Comparison of ENCODE assay signal across 8 mouse cellular contexts in the genomic region with DNA sequence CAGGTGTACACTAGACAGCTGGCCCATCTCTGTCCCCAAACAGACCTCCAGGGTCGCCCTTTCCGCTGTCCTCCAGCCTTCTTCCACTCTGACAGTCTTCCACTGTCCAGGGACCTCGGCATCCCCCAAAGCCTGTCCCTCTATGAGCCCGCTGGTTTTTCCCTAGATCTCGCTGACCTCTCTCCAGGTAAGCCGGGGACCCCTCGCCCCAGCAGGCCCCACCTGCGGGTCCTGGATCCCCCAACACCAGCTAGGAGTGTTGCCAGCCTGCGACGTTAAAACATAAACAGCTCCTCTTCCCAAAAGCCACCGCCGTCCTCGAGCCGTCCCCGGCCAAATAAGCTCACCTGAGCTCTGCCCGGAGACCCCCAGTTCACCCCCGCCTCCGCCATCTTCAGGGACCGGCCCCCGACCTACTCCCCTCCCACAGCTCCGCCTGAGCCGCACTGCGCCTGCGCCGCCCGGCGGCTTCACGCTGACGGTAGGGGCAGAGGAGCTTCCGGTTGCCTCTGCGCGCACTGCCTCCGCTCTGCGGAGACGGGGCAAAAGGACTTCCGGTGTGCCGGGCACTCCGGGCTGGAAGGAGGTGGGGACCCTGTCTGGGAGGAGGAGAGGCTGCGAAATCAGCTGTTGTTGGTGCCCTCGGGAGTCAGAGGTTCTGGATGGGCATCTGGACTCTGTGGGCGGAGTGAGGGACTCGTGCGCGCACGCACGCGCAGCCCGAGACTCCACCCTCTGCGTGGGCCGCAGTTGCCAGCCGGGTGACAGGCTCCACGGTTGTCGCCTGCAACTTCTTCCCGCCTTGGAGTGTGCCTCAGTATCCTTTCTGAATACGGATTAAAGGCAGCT. TPM values are rescaled to one million over a fixed set of nuclear protein-coding genes. Genes with fewer than 3 reads are reported as not detected.
DNase-seq lines count a peak whose midpoint lies in the region; ATAC-seq and TF ChIP-seq lines count a peak whose summit lies in the region.

No protein-coding gene starts in this region.

- peak overlapping the region; percentile 86 for H3K4me2 ChIP-seq in forebrain, embryonic 14.5 days (ENCODE audit: low read length)
- H3K4me2 ChIP-seq in neural tube, embryonic 15.5 days = peak overlapping the region; percentile 75

- intact Hi-C loops in heart, postnatal 14 days (cut with DNase I) = loop anchor here (5.0 kb wide), 1 partner anchor 70 kb away; no protein-coding TSS in a partner anchor

- H3K9me3 ChIP-seq in ES-Bruce4 (replicated peaks; ENCODE audit: control insufficient read depth, insufficient read depth, low read length, poor library complexity, severe bottlenecking) = no peaks in the 10 kb centered on the region
- H3K9me3 ChIP-seq in forebrain, embryonic 14.5 days (replicated peaks; ENCODE audit: control insufficient read depth, low read length) = no peaks in the 10 kb centered on the region
- no peaks in the 10 kb centered on the region for H3K9me3 ChIP-seq in neural tube, embryonic 15.5 days (replicated peaks)

- peak; percentile 30; the same call in 1 of the 2 replicates for TF ChIP-seq EP300 in ES-Bruce4 (IDR thresholded peaks at IDR 0.05; ENCODE audit: insufficient read depth, low read depth, low read length)

- WGBS in forebrain, embryonic 14.5 days = under 1% methylated on average over 55 of the region's 55 CpGs
- under 1% methylated on average over 55 of the region's 55 CpGs for WGBS in neural tube, embryonic 15.5 days

- H3K9ac ChIP-seq in ES-Bruce4 (ENCODE audit: low read depth, poor library complexity, severe bottlenecking) = peak overlapping the region; percentile 73
- peak overlapping the region; percentile 78 for H3K9ac ChIP-seq in forebrain, embryonic 14.5 days (ENCODE audit: low read length)
- H3K9ac ChIP-seq in neural tube, embryonic 15.5 days (replicated peaks) = peak overlapping the region; percentile 82

- TF ChIP-seq CTCF in ES-Bruce4 (IDR thresholded peaks at IDR 0.05; ENCODE audit: low read depth, low read length) = no peak

- no peak for TF ChIP-seq POLR2A in ES-Bruce4 (IDR thresholded peaks at IDR 0.05; ENCODE audit: insufficient read depth, low read length)

- ATAC-seq in cerebellum, adult (ENCODE audit: insufficient number of reproducible peaks, low FRiP score, low TSS enrichment) = peak; percentile 94
- ATAC-seq in forebrain, embryonic 14.5 days = peak; percentile 99
- ATAC-seq in neural tube, embryonic 15.5 days (ENCODE audit: low FRiP score) = peak; percentile 98

- H3K36me3 ChIP-seq in ES-Bruce4 (ENCODE audit: control insufficient read depth, insufficient read depth, low read length, poor library complexity, severe bottlenecking) = no peaks in the 10 kb centered on the region
- no peaks in the 10 kb centered on the region for H3K36me3 ChIP-seq in forebrain, embryonic 14.5 days (ENCODE audit: control insufficient read depth, insufficient read depth, low read length)
- H3K36me3 ChIP-seq in neural tube, embryonic 15.5 days = no peaks in the 10 kb centered on the region

- H3K4me1 ChIP-seq in ES-Bruce4 (ENCODE audit: control insufficient read depth, insufficient read depth, low read length) = no peaks in the 10 kb centered on the region
- peaks cover 18% of the 10 kb centered on the region for H3K4me1 ChIP-seq in forebrain, embryonic 14.5 days (ENCODE audit: control insufficient read depth, insufficient read depth, low read length)
- peaks cover 41% of the 10 kb centered on the region for H3K4me1 ChIP-seq in neural tube, embryonic 15.5 days

- no peak overlapping the region for H3K27ac ChIP-seq in ES-Bruce4 (ENCODE audit: insufficient read depth, low read length)
- H3K27ac ChIP-seq in forebrain, embryonic 14.5 days (ENCODE audit: low read depth, low read length) = peak overlapping the region; percentile 89
- H3K27ac ChIP-seq in neural tube, embryonic 15.5 days (replicated peaks) = peak overlapping the region; percentile 95

- H3K27me3 ChIP-seq in ES-Bruce4 (ENCODE audit: control insufficient read depth, insufficient read depth, low read length, poor library complexity, severe bottlenecking) = no peaks in the 10 kb centered on the region
- H3K27me3 ChIP-seq in forebrain, embryonic 14.5 days (replicated peaks; ENCODE audit: control insufficient read depth, insufficient read depth, low read length) = no peaks in the 10 kb centered on the region
- H3K27me3 ChIP-seq in neural tube, embryonic 15.5 days (replicated peaks) = no peaks in the 10 kb centered on the region

- DNase-seq in forebrain, embryonic 14.5 days (ENCODE audit: low spot score) = peak; percentile 96
- peak; percentile 96 for DNase-seq in heart, postnatal 14 days
- peak; percentile 91 for DNase-seq in layer of hippocampus, adult 11-12 months (ENCODE audit: low spot score)
- DNase-seq in lung, adult 18-20 months = peak; percentile 94 to 95
- peak; percentile 96 for DNase-seq in testis, postnatal 14 days (ENCODE audit: low spot score)

- H3K4me3 ChIP-seq in ES-Bruce4 (ENCODE audit: low read depth, low read length) = peak overlapping the region; percentile 78
- peak overlapping the region; percentile 61 for H3K4me3 ChIP-seq in forebrain, embryonic 14.5 days (ENCODE audit: low read depth, low read length)
- H3K4me3 ChIP-seq in neural tube, embryonic 15.5 days (replicated peaks) = peak overlapping the region; percentile 88

RNA-seq across cellular contexts. Expression of a gene that starts 4.8 kb away (rescaled TPM):
- polyA plus RNA-seq in ES-Bruce4 (2011; ENCODE audit: insufficient read depth, insufficient read length, low read depth, missing spikeins) = 17.2 and 21.7 TPM in 2 replicates
- polyA plus RNA-seq in forebrain, embryonic 14.5 days (2014; fragmentation: Nextera tagmentation; extraction: Ambion mirVana) = 23.8 and 31.4 TPM in 2 replicates
- 10 to 100 TPM; 62.6 to 64.8 TPM for total RNA-seq in heart, postnatal 14 days (2021)
- 41.3 and 49.3 TPM in 2 replicates for polyA plus RNA-seq in neural tube, embryonic 15.5 days (2015; fragmentation: Nextera tagmentation; extraction: Ambion mirVana)
